Mouse (Mus musculus): Measurements from ENCODE around the gene Tppp2. TPM values are rescaled to one million over a fixed set of nuclear protein-coding genes. Genes with fewer than 3 reads are reported as not detected.

The Tppp2 gene
- polyA plus RNA-seq, 1 experiment, result not detected

DNA sequence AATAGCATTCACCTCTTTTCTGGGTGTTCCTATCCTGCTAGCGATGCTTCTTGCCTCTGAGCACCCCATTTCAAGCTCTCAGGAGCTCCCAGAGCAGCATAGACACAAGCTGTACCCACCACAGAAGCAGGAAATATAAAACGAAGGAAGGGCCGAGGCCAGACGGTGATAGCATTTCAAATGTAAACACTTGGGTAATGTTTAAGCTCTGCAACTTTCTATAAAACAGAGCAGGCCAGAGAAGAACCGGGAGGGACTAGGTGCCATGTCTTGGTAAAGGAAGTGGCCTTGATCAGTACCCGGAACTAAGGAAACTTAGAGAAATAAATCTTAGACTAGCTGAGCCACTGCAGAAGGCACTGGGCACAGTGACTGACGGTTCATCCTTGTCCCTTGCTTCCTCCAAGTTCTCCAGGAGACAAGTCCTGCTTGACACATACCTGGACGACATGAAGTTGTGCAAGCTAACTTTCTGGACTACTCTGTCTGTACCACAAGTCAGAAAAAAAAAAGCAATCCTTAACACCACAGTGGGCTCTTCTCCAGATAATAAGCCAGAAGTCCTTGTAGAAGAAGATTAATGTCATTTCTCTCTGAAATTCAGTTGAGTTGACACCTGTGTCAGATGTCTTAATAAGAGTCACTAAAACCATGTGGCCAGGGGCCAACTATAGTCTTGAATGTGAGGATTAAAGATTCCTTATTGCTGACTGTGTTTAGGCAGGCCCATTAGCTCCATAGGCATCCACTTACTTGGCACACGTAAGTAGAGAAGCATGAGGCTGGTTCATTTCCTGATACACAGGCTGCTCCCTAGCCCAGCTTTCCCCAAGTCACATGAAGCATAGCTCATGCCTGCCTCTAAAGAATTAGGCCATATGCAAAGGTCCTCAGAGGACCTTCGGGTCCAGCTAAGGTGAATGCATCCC lies 14.1 kb downstream of the Tppp2 start:
- Histone ChIP-seq H3K4me3 (ENCODE audit: low read depth, low read length) (no peak overlapping the region), H3K27me3 (ENCODE audit: control insufficient read depth, insufficient read depth, low read length, poor library complexity, severe bottlenecking) (no peaks in the 10 kb centered on the region), H3K9me3 (replicated peaks; ENCODE audit: control insufficient read depth, insufficient read depth, low read length, poor library complexity, severe bottlenecking) (no peaks in the 10 kb centered on the region), H3K36me3 (ENCODE audit: control insufficient read depth, insufficient read depth, low read length, poor library complexity, severe bottlenecking) (no peaks in the 10 kb centered on the region), H3K4me1 (ENCODE audit: control insufficient read depth, insufficient read depth, low read length) (no peaks in the 10 kb centered on the region), H3K27ac (ENCODE audit: insufficient read depth, low read length) (no peak overlapping the region), H3K9ac (ENCODE audit: low read depth, poor library complexity, severe bottlenecking) (no peak overlapping the region)
- TF ChIP-seq EP300 (IDR thresholded peaks at IDR 0.05; ENCODE audit: insufficient read depth, low read depth, low read length), result no peak
- no peak for TF ChIP-seq POLR2A (IDR thresholded peaks at IDR 0.05; ENCODE audit: insufficient read depth, low read length)
- TF ChIP-seq CTCF (IDR thresholded peaks at IDR 0.05; ENCODE audit: low read depth, low read length), result no peak

GRCm38 (mm10) chr14:51939005-51939404 lies 20.8 kb downstream of the Tppp2 start:
- Histone ChIP-seq H3K4me1 (ENCODE audit: control insufficient read depth, insufficient read depth, low read length) (no peaks in the 10 kb centered on the region), H3K9me3 (replicated peaks; ENCODE audit: control insufficient read depth, insufficient read depth, low read length, poor library complexity, severe bottlenecking) (peaks cover 4% of the 10 kb centered on the region; the same call in 1 of the 2 replicates), H3K4me3 (ENCODE audit: low read depth, low read length) (no peak overlapping the region), H3K9ac (ENCODE audit: low read depth, poor library complexity, severe bottlenecking) (no peak overlapping the region), H3K27ac (ENCODE audit: insufficient read depth, low read length) (no peak overlapping the region), H3K27me3 (ENCODE audit: control insufficient read depth, insufficient read depth, low read length, poor library complexity, severe bottlenecking) (no peaks in the 10 kb centered on the region), H3K36me3 (ENCODE audit: control insufficient read depth, insufficient read depth, low read length, poor library complexity, severe bottlenecking) (no peaks in the 10 kb centered on the region)
- TF ChIP-seq CTCF (IDR thresholded peaks at IDR 0.05; ENCODE audit: low read depth, low read length) (no peak), EP300 (IDR thresholded peaks at IDR 0.05; ENCODE audit: insufficient read depth, low read depth, low read length) (no peak), POLR2A (IDR thresholded peaks at IDR 0.05; ENCODE audit: insufficient read depth, low read length) (no peak)

- no peak overlapping the region for H3K9ac ChIP-seq (ENCODE audit: low read depth, poor library complexity, severe bottlenecking)
- H3K27me3 ChIP-seq (ENCODE audit: control insufficient read depth, insufficient read depth, low read length, poor library complexity, severe bottlenecking), result no peaks in the 10 kb centered on the region
- no peak overlapping the region for H3K27ac ChIP-seq (ENCODE audit: insufficient read depth, low read length)
- H3K36me3 ChIP-seq (ENCODE audit: control insufficient read depth, insufficient read depth, low read length, poor library complexity, severe bottlenecking), result no peaks in the 10 kb centered on the region
- peaks cover 4% of the 10 kb centered on the region; the same call in 1 of the 2 replicates for H3K9me3 ChIP-seq (replicated peaks; ENCODE audit: control insufficient read depth, insufficient read depth, low read length, poor library complexity, severe bottlenecking)
- no peak for TF ChIP-seq POLR2A (IDR thresholded peaks at IDR 0.05; ENCODE audit: insufficient read depth, low read length)
- TF ChIP-seq EP300 (IDR thresholded peaks at IDR 0.05; ENCODE audit: insufficient read depth, low read depth, low read length), result 0 out of 2 replicates have a peak, but pooled peaks have one; percentile 41
- no peaks in the 10 kb centered on the region for H3K4me1 ChIP-seq (ENCODE audit: control insufficient read depth, insufficient read depth, low read length)
- no peak overlapping the region for H3K4me3 ChIP-seq (ENCODE audit: low read depth, low read length)
Observed at GRCm38 (mm10) chr14:51940944-51941560, 22.8 kb downstream of the Tppp2 start.

GRCm38 (mm10) chr14:51941577-51941976 lies 23.4 kb downstream of the Tppp2 start:
- H3K36me3 ChIP-seq (ENCODE audit: control insufficient read depth, insufficient read depth, low read length, poor library complexity, severe bottlenecking), result no peaks in the 10 kb centered on the region
- H3K4me1 ChIP-seq (ENCODE audit: control insufficient read depth, insufficient read depth, low read length), result no peaks in the 10 kb centered on the region
- H3K9me3 ChIP-seq (replicated peaks; ENCODE audit: control insufficient read depth, insufficient read depth, low read length, poor library complexity, severe bottlenecking), result peaks cover 4% of the 10 kb centered on the region; the same call in 1 of the 2 replicates
- no peak for TF ChIP-seq CTCF (IDR thresholded peaks at IDR 0.05; ENCODE audit: low read depth, low read length)
- TF ChIP-seq EP300 (IDR thresholded peaks at IDR 0.05; ENCODE audit: insufficient read depth, low read depth, low read length), result no peak
- no peak for TF ChIP-seq POLR2A (IDR thresholded peaks at IDR 0.05; ENCODE audit: insufficient read depth, low read length)
- no peaks in the 10 kb centered on the region for H3K27me3 ChIP-seq (ENCODE audit: control insufficient read depth, insufficient read depth, low read length, poor library complexity, severe bottlenecking)
- no peak overlapping the region for H3K4me3 ChIP-seq (ENCODE audit: low read depth, low read length)
- no peak overlapping the region for H3K9ac ChIP-seq (ENCODE audit: low read depth, poor library complexity, severe bottlenecking)
- no peak overlapping the region for H3K27ac ChIP-seq (ENCODE audit: insufficient read depth, low read length)

- TF ChIP-seq CTCF (IDR thresholded peaks at IDR 0.05; ENCODE audit: low read depth, low read length) (no peak), EP300 (IDR thresholded peaks at IDR 0.05; ENCODE audit: insufficient read depth, low read depth, low read length) (no peak), POLR2A (IDR thresholded peaks at IDR 0.05; ENCODE audit: insufficient read depth, low read length) (no peak)
- H3K4me1 ChIP-seq (ENCODE audit: control insufficient read depth, insufficient read depth, low read length), result no peaks in the 10 kb centered on the region
- no peak overlapping the region for H3K9ac ChIP-seq (ENCODE audit: low read depth, poor library complexity, severe bottlenecking)
- peaks cover 4% of the 10 kb centered on the region; the same call in 1 of the 2 replicates for H3K9me3 ChIP-seq (replicated peaks; ENCODE audit: control insufficient read depth, insufficient read depth, low read length, poor library complexity, severe bottlenecking)
- no peaks in the 10 kb centered on the region for H3K27me3 ChIP-seq (ENCODE audit: control insufficient read depth, insufficient read depth, low read length, poor library complexity, severe bottlenecking)
- no peaks in the 10 kb centered on the region for H3K36me3 ChIP-seq (ENCODE audit: control insufficient read depth, insufficient read depth, low read length, poor library complexity, severe bottlenecking)
- H3K4me3 ChIP-seq (ENCODE audit: low read depth, low read length), result no peak overlapping the region
- no peak overlapping the region for H3K27ac ChIP-seq (ENCODE audit: insufficient read depth, low read length)
Observed at GRCm38 (mm10) chr14:51942236-51942635, 24.0 kb downstream of the Tppp2 start.

DNA sequence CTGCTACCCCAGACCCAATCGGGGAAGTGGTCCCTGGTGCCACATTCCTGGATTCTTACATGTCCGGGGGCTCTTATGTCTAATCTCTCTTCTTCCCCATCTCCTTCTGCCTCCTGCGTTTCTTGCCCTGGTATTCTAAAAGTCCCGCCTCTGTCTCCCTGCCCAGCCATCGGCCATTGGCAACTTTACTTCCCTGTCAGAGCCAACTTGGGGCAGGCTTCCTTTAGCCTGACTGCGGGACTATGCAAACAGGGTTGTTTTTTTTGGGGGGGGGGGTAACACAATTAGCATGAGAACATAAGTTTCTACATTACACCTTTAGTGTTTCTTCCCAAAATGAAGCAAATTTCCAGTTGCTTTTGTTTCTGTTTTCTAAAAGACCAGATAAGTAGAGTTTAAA lies 25.1 kb downstream of the Tppp2 start:
- H3K27ac ChIP-seq (ENCODE audit: insufficient read depth, low read length), result no peak overlapping the region
- H3K27me3 ChIP-seq (ENCODE audit: control insufficient read depth, insufficient read depth, low read length, poor library complexity, severe bottlenecking), result no peaks in the 10 kb centered on the region
- H3K36me3 ChIP-seq (ENCODE audit: control insufficient read depth, insufficient read depth, low read length, poor library complexity, severe bottlenecking), result no peaks in the 10 kb centered on the region
- no peak overlapping the region for H3K4me3 ChIP-seq (ENCODE audit: low read depth, low read length)
- no peak overlapping the region for H3K9ac ChIP-seq (ENCODE audit: low read depth, poor library complexity, severe bottlenecking)
- TF ChIP-seq CTCF (IDR thresholded peaks at IDR 0.05; ENCODE audit: low read depth, low read length) (no peak), POLR2A (IDR thresholded peaks at IDR 0.05; ENCODE audit: insufficient read depth, low read length) (no peak), EP300 (IDR thresholded peaks at IDR 0.05; ENCODE audit: insufficient read depth, low read depth, low read length) (no peak)
- H3K9me3 ChIP-seq (replicated peaks; ENCODE audit: control insufficient read depth, insufficient read depth, low read length, poor library complexity, severe bottlenecking), result no peaks in the 10 kb centered on the region
- H3K4me1 ChIP-seq (ENCODE audit: control insufficient read depth, insufficient read depth, low read length), result no peaks in the 10 kb centered on the region

All from ES-Bruce4 (cell line).